Mouse (Mus musculus) small intestine, adult 2 months (tissue): ENCODE data around the gene Asap3.

Experiments
- CTCF ChIP-seq: fragments of 200-500 bp; IDR thresholded peaks from 2 replicates; pipeline ENCODE4 v1.5.1; 2012; ENCODE audit warnings: low read depth, mild to moderate bottlenecking, control low read depth, inconsistent platforms, low read length, moderate library complexity, mixed read lengths; ENCODE audit not compliant: insufficient replicate concordance, insufficient read length; ENCODE audit errors: extremely low read depth
- POLR2A ChIP-seq: fragments of 200-500 bp; IDR thresholded peaks from 2 replicates; pipeline ENCODE4 v1.6.1; 2012; ENCODE audit warnings: low read depth, mild to moderate bottlenecking, control low read depth, inconsistent platforms, low read length, moderate library complexity

DNA sequence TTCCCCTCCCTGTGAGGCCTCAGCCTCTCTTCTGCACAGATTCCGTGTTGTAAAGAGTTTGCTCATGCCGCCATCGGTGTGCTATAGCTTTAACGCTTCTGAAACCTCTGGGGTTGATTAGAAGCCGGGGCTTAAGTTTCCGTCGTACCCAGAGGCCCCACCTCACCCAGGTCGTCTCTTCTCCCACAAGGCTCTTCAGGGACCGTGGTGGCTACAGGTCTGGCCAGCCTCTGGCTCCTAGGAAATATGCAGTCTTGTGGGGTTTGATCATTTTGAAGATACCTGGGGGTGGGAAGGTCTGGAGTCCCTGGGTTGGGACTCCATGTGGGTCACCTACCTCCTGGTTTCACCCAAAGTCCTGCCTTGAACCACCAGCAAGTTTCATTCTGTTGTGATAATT, 10.5 kb upstream of the Asap3 start:
- TF ChIP-seq POLR2A: no peak
- TF ChIP-seq CTCF: no peak
